Mouse (Mus musculus) lung, embryonic 15.5 days (tissue): Measurements from ENCODE around the gene Tspan3. TPM values are rescaled to one million over a fixed set of nuclear protein-coding genes. Genes with fewer than 3 reads are reported as not detected.
A peak's percentile ranks its signal among the peaks of the same experiment; 100 is the strongest.

Experiments
- ATAC-seq: fragments of 200-750 bp; cut with Nextera tagmentation; 2 replicates; pipeline ENCODE4 v1.8.0; 2017; ENCODE audit warnings: moderate number of reproducible peaks, borderline replicate concordance; ENCODE audit not compliant: low FRiP score, low TSS enrichment; ENCODE audit errors: extremely low read depth
- H3K27ac ChIP-seq: fragments of 300-500 bp; sonication (generic); 2 replicates; pipeline ENCODE4 v1.5.1; 2015; ENCODE audit warnings: moderate library complexity, mild to moderate bottlenecking, inconsistent platforms
- H3K27me3 ChIP-seq: fragments of 300-500 bp; sonication (generic); 2 replicates; pipeline ENCODE4 v1.6.1; 2015; ENCODE audit warnings: inconsistent platforms
- H3K36me3 ChIP-seq: fragments of 300-500 bp; sonication (generic); 2 replicates; pipeline ENCODE4 v1.6.1; 2015; ENCODE audit warnings: inconsistent platforms
- H3K4me1 ChIP-seq: fragments of 300-500 bp; sonication (generic); 2 replicates; pipeline ENCODE4 v1.6.1; 2015; ENCODE audit warnings: inconsistent platforms
- H3K4me2 ChIP-seq: fragments of 300-500 bp; sonication (generic); 2 replicates; pipeline ENCODE4 v1.6.1; 2015; ENCODE audit warnings: inconsistent platforms, mild to moderate bottlenecking, moderate library complexity
- H3K4me3 ChIP-seq: fragments of 300-500 bp; sonication (generic); 2 replicates; pipeline ENCODE4 v1.5.1; 2015; ENCODE audit warnings: mild to moderate bottlenecking, inconsistent platforms
- H3K9ac ChIP-seq: fragments of 300-500 bp; sonication (generic); 2 replicates; pipeline ENCODE4 v1.6.1; 2015; ENCODE audit warnings: inconsistent platforms
- H3K9me3 ChIP-seq: fragments of 300-500 bp; sonication (generic); 2 replicates; pipeline ENCODE4 v1.6.1; 2016; ENCODE audit warnings: inconsistent platforms
- WGBS: fragments of 180-500 bp; shearing (Covaris S2); methylation state at CpG from one replicate; pipeline ENCODE4 v1.1.7; 2015; 5-methylcytosine and 5-hydroxymethylcytosine counted together
- polyA plus RNA-seq: library from polyadenylated mRNA; unstranded; fragments of >200 nt; fragmentation: Nextera tagmentation; extraction: Ambion mirVana; gene quantifications from 2 replicates; pipeline ENCODE4 v1.2.1, GENCODE M21; 2015

Gene Tspan3
- polyA plus RNA-seq, 1 experiment from 2014 or later = 468 TPM

- no peak for ATAC-seq
- H3K4me1 ChIP-seq = 0 out of 2 replicates have a peak, but pooled peaks cover 8% of the 10 kb centered on the region
- no peak overlapping the region for H3K27ac ChIP-seq
- 77% methylated on average over 9 of the region's 9 CpGs for WGBS
- H3K4me2 ChIP-seq = no peak overlapping the region
- no peak overlapping the region for H3K9ac ChIP-seq
- no peaks in the 10 kb centered on the region for H3K27me3 ChIP-seq
- no peaks in the 10 kb centered on the region for H3K9me3 ChIP-seq
- no peak overlapping the region for H3K4me3 ChIP-seq
- peaks cover 29% of the 10 kb centered on the region for H3K36me3 ChIP-seq
Observed at GRCm38 (mm10) chr9:56128331-56128730, 36.9 kb downstream of the Tspan3 start.

GRCm38 (mm10) chr9:56126453-56127173 is 38.7 kb downstream of the Tspan3 start:
- H3K4me1 ChIP-seq = 0 out of 2 replicates have a peak, but pooled peaks cover 13% of the 10 kb centered on the region
- H3K4me3 ChIP-seq = no peak overlapping the region
- no peak overlapping the region for H3K9ac ChIP-seq
- no peak overlapping the region for H3K27ac ChIP-seq
- no peaks in the 10 kb centered on the region for H3K27me3 ChIP-seq
- ATAC-seq = no peak
- no peak overlapping the region for H3K4me2 ChIP-seq
- peaks cover 16% of the 10 kb centered on the region for H3K36me3 ChIP-seq
- WGBS = 80% methylated on average over 16 of the region's 16 CpGs
- H3K9me3 ChIP-seq = no peaks in the 10 kb centered on the region

GRCm38 (mm10) chr9:56124561-56124960 is 40.7 kb downstream of the Tspan3 start:
- Histone ChIP-seq H3K27me3 (no peaks in the 10 kb centered on the region), H3K9ac (no peak overlapping the region), H3K4me2 (peak overlapping the region; percentile 36; the same call in 1 of the 2 replicates), H3K36me3 (peaks cover 8% of the 10 kb centered on the region; the same call in 1 of the 2 replicates), H3K27ac (no peak overlapping the region), H3K4me1 (peaks cover 19% of the 10 kb centered on the region; the same call in 1 of the 2 replicates), H3K4me3 (no peak overlapping the region), H3K9me3 (no peaks in the 10 kb centered on the region)
- WGBS = 11% methylated on average over 10 of the region's 11 CpGs
- no peak for ATAC-seq

GRCm38 (mm10) chr9:56123613-56124012 is 41.7 kb downstream of the Tspan3 start:
- WGBS = 68% methylated on average over 7 of the region's 7 CpGs
- Histone ChIP-seq H3K27me3 (no peaks in the 10 kb centered on the region), H3K36me3 (0 out of 2 replicates have a peak, but pooled peaks cover 3% of the 10 kb centered on the region), H3K9ac (no peak overlapping the region), H3K4me2 (no peak overlapping the region), H3K9me3 (no peaks in the 10 kb centered on the region), H3K27ac (no peak overlapping the region), H3K4me1 (peaks cover 24% of the 10 kb centered on the region), H3K4me3 (no peak overlapping the region)
- ATAC-seq = no peak

GRCm38 (mm10) chr9:56122973-56123372 is 42.3 kb downstream of the Tspan3 start:
- Histone ChIP-seq H3K4me1 (peaks cover 24% of the 10 kb centered on the region), H3K9ac (no peak overlapping the region), H3K27me3 (no peaks in the 10 kb centered on the region), H3K4me2 (no peak overlapping the region), H3K4me3 (no peak overlapping the region), H3K27ac (no peak overlapping the region), H3K9me3 (no peaks in the 10 kb centered on the region), H3K36me3 (no peaks in the 10 kb centered on the region)
- peak; percentile 53 for ATAC-seq
- 36% methylated on average over 8 of the region's 8 CpGs for WGBS

- H3K4me3 ChIP-seq = no peak overlapping the region
- 17% methylated on average over 7 of the region's 7 CpGs for WGBS
- H3K9me3 ChIP-seq = no peaks in the 10 kb centered on the region
- H3K9ac ChIP-seq = no peak overlapping the region
- H3K4me2 ChIP-seq = no peak overlapping the region
- H3K36me3 ChIP-seq = no peaks in the 10 kb centered on the region
- ATAC-seq = no peak
- no peak overlapping the region for H3K27ac ChIP-seq
- H3K27me3 ChIP-seq = no peaks in the 10 kb centered on the region
- H3K4me1 ChIP-seq = peaks cover 24% of the 10 kb centered on the region
Observed at GRCm38 (mm10) chr9:56121097-56121496, 44.2 kb downstream of the Tspan3 start.

GRCm38 (mm10) chr9:56119651-56120050 is 45.6 kb downstream of the Tspan3 start:
- H3K9ac ChIP-seq = no peak overlapping the region
- ATAC-seq = no peak
- no peak overlapping the region for H3K4me3 ChIP-seq
- no peak overlapping the region for H3K4me2 ChIP-seq
- H3K27me3 ChIP-seq = no peaks in the 10 kb centered on the region
- H3K36me3 ChIP-seq = no peaks in the 10 kb centered on the region
- no peaks in the 10 kb centered on the region for H3K9me3 ChIP-seq
- H3K27ac ChIP-seq = no peak overlapping the region
- peaks cover 21% of the 10 kb centered on the region for H3K4me1 ChIP-seq
- WGBS = 74% methylated on average over 2 of the region's 2 CpGs

- H3K4me2 ChIP-seq = peak overlapping the region; percentile 76
- no peak overlapping the region; the same call in 1 of the 2 replicates for H3K9ac ChIP-seq
- ATAC-seq = peak; percentile 11; the same call in 1 of the 2 replicates
- H3K27me3 ChIP-seq = no peaks in the 10 kb centered on the region
- 2% methylated on average over 14 of the region's 14 CpGs for WGBS
- no peaks in the 10 kb centered on the region for H3K36me3 ChIP-seq
- no peaks in the 10 kb centered on the region for H3K9me3 ChIP-seq
- peaks cover 17% of the 10 kb centered on the region for H3K4me1 ChIP-seq
- peak overlapping the region; percentile 38 for H3K4me3 ChIP-seq
- H3K27ac ChIP-seq = no peak overlapping the region
Observed at GRCm38 (mm10) chr9:56118582-56118981, 46.7 kb downstream of the Tspan3 start.

GRCm38 (mm10) chr9:56118091-56118490 is 47.2 kb downstream of the Tspan3 start:
- ATAC-seq = no peak
- 77% methylated on average over 5 of the region's 5 CpGs for WGBS
- H3K4me2 ChIP-seq = no peak overlapping the region

GRCm38 (mm10) chr9:56108174-56108573 is 57.1 kb downstream of the Tspan3 start:
- Histone ChIP-seq H3K27ac (no peak overlapping the region), H3K9ac (no peak overlapping the region), H3K27me3 (no peaks in the 10 kb centered on the region), H3K4me3 (no peak overlapping the region), H3K4me1 (no peaks in the 10 kb centered on the region), H3K9me3 (no peaks in the 10 kb centered on the region), H3K36me3 (no peaks in the 10 kb centered on the region), H3K4me2 (no peak overlapping the region)
- 62% methylated on average over 5 of the region's 5 CpGs for WGBS
- no peak for ATAC-seq

More at GRCm38 (mm10) chr9:56118091-56118490, 47.2 kb downstream of the Tspan3 start:
- peaks cover 15% of the 10 kb centered on the region for H3K4me1 ChIP-seq
- no peaks in the 10 kb centered on the region for H3K36me3 ChIP-seq
- no peak overlapping the region for H3K9ac ChIP-seq
- H3K9me3 ChIP-seq = no peaks in the 10 kb centered on the region
- no peaks in the 10 kb centered on the region for H3K27me3 ChIP-seq
- no peak overlapping the region for H3K27ac ChIP-seq
- H3K4me3 ChIP-seq = no peak overlapping the region

GRCm38 (mm10) chr9:56107527-56107926 is 57.8 kb downstream of the Tspan3 start:
- ATAC-seq = no peak
- H3K9me3 ChIP-seq = no peaks in the 10 kb centered on the region
- no peaks in the 10 kb centered on the region for H3K36me3 ChIP-seq
- H3K27ac ChIP-seq = no peak overlapping the region
- H3K9ac ChIP-seq = no peak overlapping the region
- no peaks in the 10 kb centered on the region for H3K4me1 ChIP-seq
- no peak overlapping the region for H3K4me2 ChIP-seq
- 74% methylated on average over 6 of the region's 6 CpGs for WGBS
- H3K4me3 ChIP-seq = no peak overlapping the region
- no peaks in the 10 kb centered on the region for H3K27me3 ChIP-seq

- Histone ChIP-seq H3K27me3 (no peaks in the 10 kb centered on the region), H3K36me3 (no peaks in the 10 kb centered on the region), H3K9me3 (no peaks in the 10 kb centered on the region), H3K4me2 (no peak overlapping the region), H3K4me3 (no peak overlapping the region), H3K4me1 (no peaks in the 10 kb centered on the region), H3K27ac (no peak overlapping the region), H3K9ac (no peak overlapping the region)
- WGBS = 71% methylated on average over 6 of the region's 6 CpGs
- no peak for ATAC-seq
Observed at GRCm38 (mm10) chr9:56106274-56107072, 58.8 kb downstream of the Tspan3 start.
